Mouse (Mus musculus) layer of hippocampus, postnatal 25 days (tissue): Measurements from ENCODE around the gene Dis3l2. TPM values are rescaled to one million over a fixed set of nuclear protein-coding genes. Genes with fewer than 3 reads are reported as not detected.

Experiments
- DNase-seq, 2 experiments: peaks; one replicate each; pipeline ENCODE4 v3.0.0; 2022; ENCODE audit warnings: mixed read lengths in 2 of 2, low spot score in 1 of 2; ENCODE audit errors: extremely low spot score in 1 of 2
- total RNA-seq, 2 experiments: library from RNA; stranded (reverse); gene quantifications; 2 replicates each; pipeline ENCODE4 v1.2.3; 2021

The Dis3l2 gene
- total RNA-seq, 2 experiments from 2014 or later, result 24.0 to 27.1 TPM

DNA sequence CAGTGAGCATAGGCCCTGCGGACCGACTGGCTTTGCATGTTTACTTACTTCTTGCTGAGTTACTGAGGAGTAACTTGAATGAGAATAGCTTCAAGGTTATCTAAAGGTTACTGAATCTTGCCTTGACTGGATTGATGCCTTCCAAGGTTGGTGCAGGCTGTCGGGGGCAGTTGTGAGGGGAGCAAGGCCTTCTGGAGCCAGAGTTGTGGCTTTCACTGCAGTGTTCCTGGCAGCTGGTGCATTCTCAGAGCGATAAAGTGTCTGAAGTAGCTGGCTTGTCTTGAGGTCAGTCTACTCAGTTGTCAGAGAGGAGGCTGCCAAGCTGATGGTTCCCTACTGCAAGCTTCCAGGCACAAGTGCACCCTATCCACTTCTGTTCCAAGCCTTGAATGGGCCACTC lies 15.8 kb downstream of the Dis3l2 start:
- DNase-seq, result no peak

DNA sequence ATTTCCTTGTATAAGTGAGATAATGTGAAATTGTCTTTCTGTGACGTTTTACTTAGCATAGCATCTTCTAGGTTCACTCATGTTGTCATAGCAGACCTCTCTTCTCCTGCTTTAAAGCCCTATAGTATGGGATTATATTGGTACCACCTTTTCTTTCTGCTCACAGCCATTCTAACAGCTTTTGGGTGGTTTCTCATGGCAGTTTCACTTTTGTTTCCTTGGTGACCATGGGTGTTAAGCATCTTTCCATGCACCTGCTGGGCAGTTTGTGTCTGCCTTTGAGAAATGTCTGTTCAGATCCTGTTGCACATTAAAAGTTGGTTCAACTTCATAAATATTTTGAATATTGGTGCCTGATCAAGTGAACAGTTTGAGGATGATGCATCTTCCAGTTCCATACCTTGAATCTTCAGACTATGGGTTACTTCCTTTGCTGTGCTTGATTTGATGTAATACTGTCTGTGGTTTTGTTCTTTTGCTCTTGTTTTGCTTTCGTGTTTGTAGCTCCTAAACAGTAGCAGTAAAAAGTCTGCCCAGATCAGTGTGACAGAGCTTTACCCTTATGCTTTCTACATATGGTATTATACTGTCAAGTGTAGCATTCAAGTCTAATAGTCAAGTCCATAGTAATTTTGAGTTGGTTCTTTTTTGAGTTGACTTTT lies 29.7 kb downstream of the Dis3l2 start:
- DNase-seq, result no peak

DNA sequence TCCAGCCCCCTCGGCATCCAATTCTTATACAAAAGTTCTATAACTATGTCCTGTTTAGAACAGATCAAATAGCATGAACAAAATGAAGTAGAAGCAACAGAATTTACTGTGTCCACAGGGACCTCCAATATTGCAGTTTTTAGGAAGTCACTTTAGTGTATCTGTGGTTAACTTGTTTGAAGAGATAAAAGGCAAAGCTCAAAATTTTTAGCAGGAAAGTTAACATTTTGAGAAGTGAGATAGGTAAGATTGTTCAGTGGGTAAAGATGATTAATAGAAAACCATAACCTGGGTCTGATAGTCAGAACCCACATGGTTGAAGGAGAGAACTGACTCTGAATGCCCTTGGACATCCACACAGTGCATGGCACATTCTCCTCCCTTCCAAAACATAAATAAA lies 32.8 kb downstream of the Dis3l2 start:
- DNase-seq, result no peak

DNA sequence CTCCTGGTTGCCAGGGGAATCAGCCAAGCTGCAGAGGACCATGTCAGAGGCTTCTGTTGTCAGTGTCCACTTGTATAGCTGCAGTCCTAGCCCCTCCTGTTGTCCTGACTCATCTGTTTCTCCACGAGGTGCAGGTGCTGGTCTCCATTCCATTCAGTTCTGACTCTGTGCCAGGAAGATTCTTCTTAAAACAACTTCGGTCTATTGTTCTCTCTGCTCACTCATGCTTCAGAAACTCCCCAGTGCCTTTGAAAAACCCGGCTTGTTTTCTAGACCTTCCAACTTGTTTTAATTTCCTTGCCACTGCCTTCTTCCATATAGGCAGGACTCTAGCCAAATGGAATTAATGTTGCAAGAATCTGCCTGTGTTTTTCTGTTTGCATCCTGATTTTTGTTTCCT lies 39.3 kb downstream of the Dis3l2 start:
- no peak for DNase-seq

DNA sequence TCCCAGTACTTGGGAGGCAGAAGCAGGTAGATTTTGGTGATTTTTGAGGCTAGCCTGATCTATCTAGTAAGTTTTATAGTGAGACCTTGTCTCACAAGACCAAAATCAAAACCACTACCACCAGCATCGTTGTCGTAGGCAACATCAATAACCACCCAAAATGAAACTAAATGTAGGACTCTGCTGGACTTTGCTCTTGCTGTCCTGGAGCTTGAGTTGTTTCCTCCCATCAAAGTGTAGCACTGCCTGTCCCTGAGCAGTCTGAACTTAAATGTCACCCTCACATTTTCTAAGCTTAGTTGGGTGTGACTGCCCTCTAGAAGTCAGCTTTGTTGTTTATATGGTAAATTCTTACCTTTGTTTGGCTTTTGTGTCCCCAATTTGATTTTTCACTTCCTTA lies 43.4 kb downstream of the Dis3l2 start:
- no peak for DNase-seq

DNA sequence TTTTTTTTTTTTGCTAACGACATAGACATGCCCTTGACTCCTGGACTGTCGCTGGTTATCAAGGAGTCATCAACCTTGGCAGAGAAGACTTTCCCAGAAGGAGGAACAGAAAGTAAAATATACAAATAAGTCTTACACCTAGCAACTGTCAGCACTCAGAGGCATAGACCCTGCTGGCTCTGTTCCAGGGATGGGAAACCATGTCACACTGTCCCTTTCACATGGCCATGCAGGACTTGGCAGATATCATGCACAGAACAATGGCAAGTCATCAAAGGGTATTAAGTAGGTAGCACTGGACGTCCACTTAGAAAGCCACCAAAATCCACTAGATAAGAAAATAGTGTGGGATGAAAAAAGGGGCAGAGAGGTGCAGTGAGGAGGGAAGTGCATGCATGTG lies 46.5 kb downstream of the Dis3l2 start:
- no peak for DNase-seq

DNA sequence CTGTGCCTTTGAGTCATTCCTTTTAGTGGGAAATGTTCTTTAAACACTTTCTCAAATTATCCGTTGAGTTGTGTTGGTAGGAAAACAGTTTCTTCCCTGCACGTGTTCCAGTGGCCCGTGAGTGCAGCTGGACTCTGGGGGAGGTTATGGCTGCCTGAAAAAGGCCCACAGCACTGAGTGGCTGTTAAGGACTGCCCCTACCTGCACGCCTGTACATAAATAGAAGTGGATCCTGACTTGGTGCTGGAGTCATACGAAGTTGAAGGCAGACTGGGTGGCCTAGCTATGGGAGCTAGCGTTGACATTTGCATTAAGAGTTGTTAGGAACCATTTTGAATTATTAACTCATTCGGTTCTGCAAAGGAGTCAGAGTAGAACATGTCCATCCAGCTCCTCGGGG lies 49.8 kb downstream of the Dis3l2 start:
- no peak for DNase-seq

DNA sequence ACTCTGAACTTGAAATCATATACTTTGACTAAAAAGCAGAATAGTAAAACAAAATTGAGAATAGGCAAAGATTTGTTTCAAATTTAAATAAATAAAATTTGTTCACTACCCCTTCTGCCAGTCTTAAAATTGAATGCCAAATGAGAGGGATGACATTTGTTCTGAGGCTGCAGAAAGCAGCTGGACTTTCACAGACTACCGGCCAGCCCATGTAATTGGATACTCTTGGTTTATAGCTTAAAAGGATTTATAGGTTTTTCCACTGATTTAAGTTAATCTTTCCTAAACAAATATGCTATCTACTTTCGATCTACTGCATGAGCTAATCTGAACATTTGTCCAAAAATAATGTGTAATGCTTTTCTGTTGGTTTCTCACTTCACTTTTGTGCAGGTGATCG lies 50.7 kb downstream of the Dis3l2 start:
- DNase-seq, result no peak

DNA sequence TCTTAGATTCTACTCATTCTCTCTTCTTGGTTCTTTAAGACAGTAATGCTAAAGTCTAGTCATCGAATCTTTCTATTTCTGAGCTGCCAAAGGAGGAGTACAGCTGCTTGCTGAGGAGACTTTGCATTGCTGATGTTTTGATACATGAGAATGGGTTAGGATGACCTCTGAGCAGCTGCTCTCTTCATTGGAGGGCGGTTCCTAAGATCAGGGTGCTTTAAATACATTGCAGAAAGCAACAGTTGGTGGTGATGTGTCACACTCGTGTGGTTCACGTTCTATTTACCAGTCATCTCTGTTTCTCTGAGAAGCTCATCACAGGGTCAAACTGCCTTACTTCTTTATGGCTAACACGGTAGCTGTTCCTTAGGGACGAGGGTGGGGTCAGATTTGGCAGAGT lies 54.5 kb downstream of the Dis3l2 start:
- DNase-seq, result no peak

DNA sequence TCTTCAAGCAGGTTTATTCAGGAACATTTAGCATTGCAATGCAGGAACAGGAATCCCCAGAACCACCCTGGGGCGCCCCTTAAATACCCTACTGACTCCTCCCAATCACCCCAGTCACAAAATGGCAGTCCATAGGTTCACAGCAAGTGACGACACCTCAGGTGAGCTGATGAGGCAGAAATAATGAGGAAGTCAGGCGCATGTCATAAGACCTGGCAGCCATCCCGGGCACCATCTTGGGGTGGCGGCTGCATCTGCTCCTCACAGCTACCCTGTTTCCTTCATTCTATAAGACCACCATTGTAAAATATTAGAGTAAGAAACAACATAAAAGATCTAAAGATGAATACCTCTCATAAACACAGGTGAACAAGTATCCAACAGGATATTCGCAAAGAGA lies 58.6 kb downstream of the Dis3l2 start:
- no peak for DNase-seq

DNA sequence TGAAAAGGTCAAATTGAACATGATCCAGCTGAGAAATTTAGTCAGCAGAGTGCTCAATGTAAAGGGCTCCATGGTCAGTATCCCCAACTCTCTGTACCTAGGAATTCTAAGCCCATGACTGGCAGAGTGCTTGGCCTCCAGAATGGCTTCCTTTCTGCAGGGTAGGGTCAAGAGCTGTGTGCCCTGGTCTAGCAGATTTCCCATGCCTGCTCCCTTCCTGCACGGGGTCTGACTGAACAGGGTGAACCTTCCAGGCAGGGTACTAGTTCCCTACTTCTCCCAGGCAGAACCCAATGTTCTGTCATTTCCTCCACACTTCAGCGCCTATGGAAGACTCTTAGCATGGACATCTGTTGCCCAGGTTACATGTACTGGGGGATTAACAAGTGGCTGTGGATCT lies 97.6 kb downstream of the Dis3l2 start:
- no peak for DNase-seq

DNA sequence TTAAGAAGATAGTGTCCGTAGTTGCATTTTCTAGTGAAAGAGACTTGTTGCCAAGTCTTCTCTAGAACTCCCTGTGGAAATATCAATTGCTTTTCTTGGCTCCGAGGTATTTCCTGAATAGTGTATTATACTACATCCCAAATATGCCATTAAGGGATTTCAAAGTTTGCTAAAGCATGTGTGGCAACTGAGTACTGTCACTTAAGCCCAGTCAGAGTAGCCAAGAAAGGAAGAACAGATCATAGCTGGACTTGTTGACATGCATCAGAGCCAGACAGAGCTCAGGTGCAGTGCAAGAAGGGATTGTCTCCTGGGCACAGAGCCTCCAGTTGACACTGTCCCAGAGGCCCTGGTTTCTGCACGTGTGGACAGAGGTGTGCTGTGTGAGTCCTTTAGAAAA lies 108.1 kb downstream of the Dis3l2 start:
- DNase-seq, result no peak

DNA sequence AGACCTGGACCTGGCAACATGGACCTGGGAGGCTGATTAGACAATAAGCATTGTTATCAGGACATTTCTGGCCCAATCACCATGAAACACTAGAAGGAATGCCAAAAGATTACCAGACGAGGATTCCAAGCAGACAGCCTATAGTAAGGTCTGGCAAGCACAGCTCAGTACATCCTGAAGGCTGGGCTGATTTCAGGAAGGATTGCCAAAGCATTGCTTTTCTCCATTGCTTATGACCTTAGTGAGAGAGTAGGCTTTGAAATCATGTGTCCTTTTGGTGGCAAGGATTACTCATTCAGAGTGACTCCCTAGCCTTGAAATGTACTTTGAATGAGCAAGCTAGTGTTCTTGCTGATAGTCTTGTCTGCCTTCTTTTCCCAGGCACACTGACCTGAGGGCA lies 118.7 kb downstream of the Dis3l2 start:
- DNase-seq, result no peak

DNA sequence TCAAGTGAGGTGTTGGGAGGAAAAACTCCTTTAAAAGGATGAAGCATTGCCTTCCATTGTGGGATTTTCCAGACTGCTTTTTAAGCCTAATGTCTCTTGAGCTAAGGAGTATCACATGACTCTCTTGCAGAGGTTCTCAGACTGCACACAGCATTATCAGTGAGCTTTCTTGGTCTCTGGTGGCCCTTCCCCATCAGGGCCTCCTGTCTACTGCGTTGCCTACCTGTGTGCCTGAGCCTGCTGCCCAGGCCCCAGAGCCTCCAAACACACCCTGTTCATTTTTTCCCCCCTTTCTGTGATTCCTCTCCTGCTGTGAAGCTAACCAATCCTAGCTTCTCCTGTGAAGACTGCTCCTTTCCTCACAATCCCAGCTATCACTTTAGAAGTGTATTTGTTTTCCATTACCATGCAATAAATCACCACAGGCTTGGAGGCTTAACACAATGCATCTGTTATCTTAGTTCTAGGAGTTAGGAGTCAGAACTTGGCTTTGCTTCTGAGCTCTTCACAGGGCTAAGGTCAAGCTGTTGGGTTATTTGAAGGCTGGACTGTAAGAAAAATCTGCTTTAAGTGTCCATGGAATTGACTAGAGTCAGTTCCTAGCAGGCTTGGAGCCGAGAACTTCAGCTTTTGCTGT lies 130.9 kb downstream of the Dis3l2 start:
- no peak for DNase-seq

DNA sequence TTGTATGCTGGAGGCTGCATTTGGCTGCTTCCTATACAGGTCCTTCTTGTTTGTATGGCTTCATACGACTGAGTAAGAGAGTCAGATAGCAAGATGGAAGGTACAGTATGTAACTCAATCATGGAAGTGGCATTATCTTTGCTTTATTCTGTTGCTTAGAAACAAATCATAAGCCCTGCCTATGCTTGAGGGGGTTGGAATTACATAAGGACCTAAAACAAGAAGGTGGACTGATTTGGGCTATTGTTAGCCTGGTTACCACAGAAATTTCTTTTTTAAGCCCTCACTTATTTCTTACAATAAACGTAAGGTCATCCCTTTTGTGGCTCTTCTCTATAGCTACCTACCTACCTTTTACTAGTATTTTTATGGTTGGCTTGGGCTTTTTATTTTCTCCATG lies 131.4 kb downstream of the Dis3l2 start:
- no peak for DNase-seq

DNA sequence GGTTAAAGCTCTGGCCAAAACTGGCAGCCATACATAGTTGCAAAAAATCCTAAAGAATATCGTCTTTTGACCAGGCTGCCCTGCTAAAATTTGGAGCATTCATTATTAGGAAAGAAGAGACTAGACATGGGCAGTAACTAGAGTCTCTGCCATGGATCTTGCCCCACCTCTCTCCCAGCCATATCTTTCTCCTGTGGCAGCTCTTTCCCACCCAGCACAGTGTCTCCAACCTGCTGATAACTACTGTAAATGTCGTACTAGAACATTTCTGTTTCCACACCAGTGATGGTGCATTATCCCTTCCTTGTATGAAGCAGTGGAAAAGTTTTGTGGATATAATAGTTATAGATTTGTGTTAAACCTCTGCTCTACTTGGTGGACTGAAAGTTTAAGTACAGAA lies 147.1 kb downstream of the Dis3l2 start:
- DNase-seq, result no peak

DNA sequence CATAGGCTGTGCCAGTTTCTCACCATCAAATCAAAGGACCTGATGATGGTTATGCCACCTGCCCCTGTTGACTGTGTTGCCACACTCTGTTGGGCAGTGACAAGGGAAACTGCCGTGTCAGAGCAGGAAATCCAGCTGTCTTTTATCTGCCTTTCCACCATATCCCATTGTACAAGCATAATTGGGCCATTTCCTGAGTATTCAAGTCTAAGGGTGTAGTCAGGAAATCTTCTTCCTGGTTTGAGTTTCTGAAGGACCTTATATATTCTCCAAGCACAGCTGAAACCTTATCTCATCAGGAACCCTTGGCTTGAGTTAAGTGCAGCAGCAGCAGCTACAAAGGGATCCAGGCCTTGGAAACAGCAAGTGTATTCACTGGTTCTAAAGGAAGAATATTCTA lies 155.3 kb downstream of the Dis3l2 start:
- DNase-seq, result no peak

DNA sequence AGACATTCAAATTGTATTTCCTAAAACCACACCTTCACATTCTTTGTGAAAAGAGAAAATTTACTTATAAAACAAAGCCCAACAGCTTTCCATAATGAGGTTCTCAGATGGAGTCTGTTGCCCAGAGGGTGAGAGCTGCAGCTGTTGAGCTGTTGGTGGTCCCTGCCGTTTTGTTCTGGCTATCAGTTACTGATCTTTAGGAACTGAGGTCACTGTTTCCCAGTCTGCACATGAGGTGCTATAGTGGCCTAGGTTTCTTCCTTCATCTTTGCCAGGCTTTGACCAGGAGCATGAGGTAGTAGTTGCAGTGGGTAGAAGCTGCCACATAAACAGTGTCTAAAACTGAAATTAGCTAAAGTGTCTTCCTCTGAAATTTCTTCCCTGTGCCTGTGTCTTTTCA lies 155.8 kb downstream of the Dis3l2 start:
- DNase-seq, result no peak

DNA sequence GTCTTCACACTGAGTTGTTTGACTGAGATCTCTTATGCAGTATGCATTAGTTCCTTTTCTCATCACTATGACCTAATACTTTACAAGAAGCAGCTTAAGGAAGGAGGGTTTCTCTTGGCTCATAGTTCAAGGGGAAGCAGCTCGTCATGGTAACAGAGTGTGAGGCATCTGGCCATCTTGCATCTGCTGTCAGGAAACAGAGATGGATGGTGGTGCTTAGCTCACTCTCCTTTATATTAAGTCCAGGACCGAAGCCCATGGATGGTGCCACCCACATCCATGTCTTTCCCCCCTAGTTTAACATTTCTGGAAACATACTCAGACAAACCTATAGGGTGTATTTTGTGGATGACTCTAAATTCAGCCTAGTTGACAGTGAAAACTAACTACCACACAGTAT lies 170.1 kb downstream of the Dis3l2 start:
- DNase-seq, result no peak

DNA sequence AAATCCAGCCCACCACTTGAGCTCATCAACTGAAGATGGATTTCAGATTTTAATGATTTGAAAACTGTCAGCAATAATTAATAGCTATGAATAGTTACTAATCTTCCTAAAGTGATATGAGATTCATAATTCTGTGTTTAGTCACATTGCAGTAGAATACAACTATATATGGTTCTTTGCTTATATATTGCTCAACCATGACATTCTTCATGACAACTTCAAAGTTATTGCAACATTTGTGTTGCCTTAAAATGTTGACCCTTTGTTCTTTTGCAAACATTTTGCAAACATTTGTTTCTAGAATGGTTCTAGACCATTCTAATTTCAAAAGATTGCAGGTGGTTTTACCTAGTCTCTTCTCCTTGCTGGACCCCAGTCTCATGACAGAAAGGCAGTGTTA lies 175.1 kb downstream of the Dis3l2 start:
- DNase-seq, result no peak

DNA sequence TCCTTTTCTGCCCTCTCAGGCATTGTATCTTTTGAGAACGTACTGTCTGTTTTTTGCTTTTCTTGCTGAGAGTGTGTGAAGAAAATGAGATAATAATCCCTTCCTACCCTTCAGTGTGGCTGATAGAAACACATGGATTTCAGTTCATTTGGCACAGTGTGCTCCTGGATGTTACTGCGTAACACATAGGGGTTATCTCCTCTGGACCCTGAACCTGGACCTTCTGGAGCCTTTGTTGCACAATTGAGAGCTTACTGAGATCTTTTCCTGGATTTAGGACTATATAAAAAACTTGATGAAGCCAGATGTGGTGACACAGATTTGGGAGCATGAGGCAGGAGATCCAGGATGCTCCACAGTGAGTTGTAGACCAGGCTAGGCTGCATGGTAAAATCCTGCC lies 175.9 kb downstream of the Dis3l2 start:
- DNase-seq, result no peak

DNA sequence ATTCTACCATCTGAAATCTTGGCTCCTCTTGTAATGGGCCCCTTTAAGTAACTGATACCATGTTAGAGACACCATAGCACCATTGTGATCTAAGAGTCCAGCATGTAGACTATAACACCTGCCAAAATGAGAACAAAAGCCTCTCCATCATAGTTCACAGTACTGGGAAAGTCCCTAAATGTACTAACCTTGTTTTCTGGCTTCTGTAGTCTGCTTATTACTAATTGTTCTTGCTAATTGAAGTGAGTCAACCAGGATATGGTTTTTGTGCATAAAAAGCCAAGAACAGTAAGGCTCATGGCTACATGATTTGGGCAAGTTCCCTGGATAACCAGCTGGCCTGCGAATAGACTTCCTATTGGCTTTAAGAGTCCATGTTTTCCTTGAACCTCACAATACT lies 183.5 kb downstream of the Dis3l2 start:
- no peak for DNase-seq

DNA sequence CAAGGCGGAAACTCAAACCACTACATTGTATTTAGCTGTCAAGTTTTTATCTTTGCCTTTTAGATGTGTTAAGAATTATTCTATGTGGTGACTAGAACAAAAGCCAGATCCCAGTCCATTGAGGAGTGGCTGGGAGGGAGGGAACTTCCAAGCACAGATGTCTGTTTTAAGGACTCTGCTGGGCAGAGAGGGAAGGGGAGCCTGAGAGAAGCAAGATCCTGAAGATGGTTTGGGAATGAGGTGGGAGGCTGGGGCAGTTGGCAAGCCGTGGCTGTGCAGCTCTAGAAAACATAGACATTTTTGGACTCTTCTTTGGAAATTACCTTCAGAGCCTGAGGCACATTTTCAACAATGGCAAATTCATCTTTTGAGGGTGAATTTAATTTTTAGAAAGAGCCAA lies 208.9 kb downstream of the Dis3l2 start:
- no peak for DNase-seq
